Mouse (Mus musculus) liver, adult 2 months (tissue): Measurements from ENCODE around the gene Nkx1-2. TPM values are rescaled to one million over a fixed set of nuclear protein-coding genes. Genes with fewer than 3 reads are reported as not detected.

Source experiments
- DNase-seq: peaks from one replicate; pipeline ENCODE4 v3.0.0-alpha.2; 2011; ENCODE audit warnings: low read depth, low spot score; ENCODE audit errors: extremely low read depth
- H3K27ac ChIP-seq: fragments of 200-500 bp; replicated peaks from 2 replicates; pipeline ENCODE4 v1.5.1; 2012; ENCODE audit warnings: low read depth, mild to moderate bottlenecking, control low read depth, inconsistent platforms, low read length; ENCODE audit not compliant: insufficient read depth
- H3K27me3 ChIP-seq: fragments of 200-500 bp; 2 replicates; pipeline ENCODE4 v1.6.1; 2012; ENCODE audit warnings: mild to moderate bottlenecking, moderate library complexity, low read length, inconsistent platforms; ENCODE audit not compliant: control insufficient read depth, insufficient read depth
- H3K36me3 ChIP-seq: fragments of 200-500 bp; 2 replicates; pipeline ENCODE4 v1.6.1; 2012; ENCODE audit warnings: low read length, inconsistent platforms; ENCODE audit not compliant: control insufficient read depth, insufficient read depth
- H3K4me1 ChIP-seq: fragments of 200-500 bp; 2 replicates; pipeline ENCODE4 v1.6.1; 2011; ENCODE audit warnings: low read length; ENCODE audit not compliant: control insufficient read depth, insufficient read depth
- H3K4me3 ChIP-seq: fragments of 200-500 bp; 2 replicates; pipeline ENCODE4 v1.5.1; 2011; ENCODE audit warnings: low read depth, mild to moderate bottlenecking, control low read depth, low read length, moderate library complexity; ENCODE audit not compliant: insufficient read depth
- H3K79me2 ChIP-seq: fragments of 200-500 bp; 2 replicates; pipeline ENCODE4 v1.6.1; 2012; ENCODE audit warnings: inconsistent platforms, mild to moderate bottlenecking, low read length, moderate library complexity; ENCODE audit not compliant: control insufficient read depth, insufficient read depth
- H3K9ac ChIP-seq: fragments of 200-500 bp; 2 replicates; pipeline ENCODE4 v1.6.1; 2012; ENCODE audit warnings: low read depth, mild to moderate bottlenecking, control low read depth, inconsistent platforms, low read length
- CTCF ChIP-seq: fragments of 200-500 bp; IDR thresholded peaks from 2 replicates; pipeline ENCODE4 v1.5.1; 2011; ENCODE audit warnings: low read depth, low read length, control low read depth
- POLR2A ChIP-seq: fragments of 200-500 bp; IDR thresholded peaks from 2 replicates; pipeline ENCODE4 v1.6.1; 2011; ENCODE audit warnings: low read length, control low read depth; ENCODE audit not compliant: insufficient read depth; ENCODE audit errors: extremely low read depth
- WGBS: fragments of 180-500 bp; shearing (Covaris S2); methylation state at CpG from one replicate; pipeline ENCODE4 v1.1.7; 2018; 5-methylcytosine and 5-hydroxymethylcytosine counted together
- polyA plus RNA-seq: library from polyadenylated mRNA; depleted of rRNA; stranded (reverse); fragments of >200 nt; gene quantifications from 2 replicates; pipeline ENCODE4 v1.2.3, GENCODE M21; 2012
- total RNA-seq: library from RNA; depleted of rRNA; stranded (reverse); fragments of >200 nt; gene quantifications from 2 replicates; pipeline ENCODE4 v1.2.3, GENCODE M21; 2014

Nkx1-2 gene
- total and polyA plus RNA-seq, 2 experiments: not detected

- peak; percentile 79 for TF ChIP-seq CTCF
- TF ChIP-seq POLR2A: no peak
- no peaks in the 10 kb centered on the region for H3K79me2 ChIP-seq
- no peaks in the 10 kb centered on the region for H3K4me1 ChIP-seq
- no peak overlapping the region for H3K9ac ChIP-seq
- H3K36me3 ChIP-seq: no peaks in the 10 kb centered on the region
- peak; percentile 53 for DNase-seq
- H3K4me3 ChIP-seq: no peak overlapping the region
- H3K27ac ChIP-seq: no peak overlapping the region
- H3K27me3 ChIP-seq: no peaks in the 10 kb centered on the region
- WGBS: 64% methylated on average over 12 of the region's 12 CpGs
These were observed 39.1 kb upstream of the Nkx1-2 start for GRCm38 (mm10) chr7:132638446-132639087.

- Histone ChIP-seq H3K79me2 (no peaks in the 10 kb centered on the region), H3K4me3 (no peak overlapping the region), H3K4me1 (no peaks in the 10 kb centered on the region), H3K27ac (no peak overlapping the region), H3K36me3 (no peaks in the 10 kb centered on the region), H3K27me3 (no peaks in the 10 kb centered on the region), H3K9ac (no peak overlapping the region)
- no peak for TF ChIP-seq POLR2A
- TF ChIP-seq CTCF: no peak
- WGBS: 59% methylated on average over 12 of the region's 12 CpGs
- DNase-seq: no peak
These were observed 37.9 kb upstream of the Nkx1-2 start for GRCm38 (mm10) chr7:132637292-132637691.

GRCm38 (mm10) chr7:132631313-132631712 lies 31.9 kb upstream of the Nkx1-2 start:
- TF ChIP-seq POLR2A (no peak), CTCF (no peak)
- Histone ChIP-seq H3K79me2 (no peaks in the 10 kb centered on the region), H3K9ac (no peak overlapping the region), H3K4me1 (no peaks in the 10 kb centered on the region), H3K4me3 (no peak overlapping the region), H3K36me3 (no peaks in the 10 kb centered on the region), H3K27ac (no peak overlapping the region), H3K27me3 (no peaks in the 10 kb centered on the region)
- WGBS: 90% methylated on average over 11 of the region's 11 CpGs
- DNase-seq: no peak

- 79% methylated on average over 3 of the region's 3 CpGs for WGBS
- H3K4me3 ChIP-seq: no peak overlapping the region
- no peak overlapping the region for H3K9ac ChIP-seq
- no peaks in the 10 kb centered on the region for H3K4me1 ChIP-seq
- H3K27ac ChIP-seq: no peak overlapping the region
- no peaks in the 10 kb centered on the region for H3K79me2 ChIP-seq
- H3K27me3 ChIP-seq: no peaks in the 10 kb centered on the region
- H3K36me3 ChIP-seq: no peaks in the 10 kb centered on the region
- no peak for DNase-seq
- TF ChIP-seq POLR2A (no peak), CTCF (no peak)
These were observed 28.0 kb upstream of the Nkx1-2 start for GRCm38 (mm10) chr7:132627448-132627847.

- TF ChIP-seq CTCF (no peak), POLR2A (no peak)
- 82% methylated on average over 4 of the region's 4 CpGs for WGBS
- Histone ChIP-seq H3K27me3 (no peaks in the 10 kb centered on the region), H3K36me3 (no peaks in the 10 kb centered on the region), H3K4me1 (no peaks in the 10 kb centered on the region), H3K4me3 (no peak overlapping the region), H3K79me2 (no peaks in the 10 kb centered on the region), H3K9ac (no peak overlapping the region), H3K27ac (no peak overlapping the region)
- no peak for DNase-seq
These were observed 26.7 kb upstream of the Nkx1-2 start for GRCm38 (mm10) chr7:132626174-132626573.

- no peak for TF ChIP-seq POLR2A
- no peak for TF ChIP-seq CTCF
- WGBS: 74% methylated on average over 10 of the region's 10 CpGs
These were observed 24.7 kb upstream of the Nkx1-2 start for GRCm38 (mm10) chr7:132624161-132624560.

More at GRCm38 (mm10) chr7:132624161-132624560, 24.7 kb upstream of the Nkx1-2 start:
- Histone ChIP-seq H3K36me3 (no peaks in the 10 kb centered on the region), H3K9ac (no peak overlapping the region), H3K4me3 (no peak overlapping the region), H3K27ac (no peak overlapping the region), H3K4me1 (no peaks in the 10 kb centered on the region; the same call in 1 of the 2 replicates), H3K79me2 (no peaks in the 10 kb centered on the region), H3K27me3 (no peaks in the 10 kb centered on the region)
- DNase-seq: peak; percentile 54
